Mouse (Mus musculus): ENCODE results near the gene C4b.
"Not testable (repeated sequence)": the region's sequence is repeated elsewhere in the genome, so short reads cannot be mapped to it uniquely, and the experiment has no call there.

C4b gene

DNA sequence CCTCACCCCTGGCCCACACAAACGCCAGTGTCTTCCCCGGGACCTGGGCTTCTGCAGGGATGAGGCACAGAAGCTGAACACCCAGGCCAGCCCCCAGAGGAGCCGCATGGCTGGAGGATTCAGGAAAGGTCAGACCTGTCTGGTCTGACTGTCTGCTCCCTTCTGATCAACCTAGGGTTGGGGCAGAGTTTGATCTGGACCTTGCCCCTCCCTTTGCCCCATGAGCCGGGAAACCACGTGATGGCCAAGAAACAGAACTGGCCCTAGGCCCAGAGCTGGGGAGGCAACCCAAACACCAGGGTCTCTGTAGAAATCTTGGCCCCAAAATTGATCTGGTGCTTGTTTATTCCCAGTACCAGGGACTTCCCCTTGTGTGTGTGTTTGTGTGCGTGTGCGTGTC lies at the start of gene C4b:
Gene C4b, minus strand, starts transcription at position 164 of the 400 bp plus-strand sequence.
- peak; percentile 74 for DNase-seq

DNA sequence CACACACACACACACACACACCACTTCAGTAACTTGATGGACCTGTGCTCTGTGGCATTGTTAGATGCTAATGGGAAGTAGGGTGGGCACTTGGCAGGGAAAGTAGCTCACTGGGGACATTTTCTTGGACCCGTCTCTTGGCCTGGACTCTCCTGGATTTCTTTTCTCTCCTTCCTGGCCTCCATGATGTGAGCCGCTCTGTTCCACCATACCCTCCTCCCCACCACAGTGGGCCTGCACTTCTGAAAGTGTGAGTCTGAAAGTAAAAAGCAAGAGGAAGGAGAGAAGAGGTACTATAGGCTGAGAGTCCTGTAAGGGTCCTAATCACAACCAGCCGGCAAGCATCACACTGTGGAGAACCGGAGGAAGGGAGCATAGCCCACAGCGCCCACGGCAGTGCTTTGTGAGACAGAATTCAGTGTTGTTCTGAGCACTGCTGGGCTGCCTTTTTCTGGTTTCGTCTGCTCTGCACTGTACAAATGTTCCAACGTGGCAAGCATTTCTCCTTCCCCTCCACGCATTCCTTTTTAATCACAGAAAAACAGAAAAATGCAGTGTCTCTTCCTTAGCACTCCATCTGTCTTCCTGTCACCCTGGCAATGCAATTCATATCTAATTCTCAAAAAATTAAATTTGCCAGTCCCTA lies 34.1 kb upstream of the C4b start:
- peak; percentile 74 for DNase-seq

DNA sequence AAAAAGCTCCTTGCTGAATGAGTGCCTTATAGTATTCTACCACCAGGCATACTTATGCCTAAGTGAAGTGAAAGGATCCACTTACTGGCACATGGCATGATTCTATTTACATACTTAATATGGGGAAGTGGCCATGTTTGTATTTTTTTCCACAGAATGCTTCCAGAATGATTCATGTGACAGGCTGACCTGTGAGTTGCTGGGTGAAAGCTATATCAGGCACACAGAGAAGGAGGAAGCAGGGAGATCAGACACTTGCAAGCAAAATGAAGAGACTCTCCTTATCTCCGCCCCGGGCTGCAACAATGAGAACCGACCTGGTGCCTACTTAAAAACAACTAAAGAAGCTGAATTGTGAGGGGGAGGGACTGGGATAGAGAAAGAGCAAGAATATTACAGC lies 17.8 kb upstream of the C4b start:
- no peak for DNase-seq

DNA sequence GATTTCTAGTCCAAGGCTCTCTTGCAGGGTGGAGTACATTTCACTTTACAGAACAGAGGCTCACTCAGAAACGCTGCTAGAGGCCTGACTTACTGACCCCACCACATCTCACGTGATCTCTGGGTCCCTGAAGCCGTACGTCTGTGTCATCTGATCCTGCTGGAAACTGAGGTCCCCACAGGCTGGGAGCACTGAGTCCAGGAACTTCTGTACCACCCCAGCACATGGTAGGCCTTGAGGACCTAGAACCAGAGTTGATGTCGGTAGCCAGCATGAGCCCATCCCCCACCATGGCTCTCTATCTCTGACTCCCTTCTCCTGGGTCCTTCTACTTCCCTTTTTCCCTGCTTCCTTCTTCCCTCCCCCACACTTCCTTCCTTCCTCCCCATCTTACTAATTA lies 2.8 kb upstream of the C4b start:
- DNase-seq: no peak

GRCm38 (mm10) chr17:34745166-34745565 lies 1.5 kb upstream of the C4b start:
- not testable (repeated sequence) for DNase-seq

GRCm38 (mm10) chr17:34744611-34745010 lies 929 bp upstream of the C4b start:
- DNase-seq: not testable (repeated sequence)

DNA sequence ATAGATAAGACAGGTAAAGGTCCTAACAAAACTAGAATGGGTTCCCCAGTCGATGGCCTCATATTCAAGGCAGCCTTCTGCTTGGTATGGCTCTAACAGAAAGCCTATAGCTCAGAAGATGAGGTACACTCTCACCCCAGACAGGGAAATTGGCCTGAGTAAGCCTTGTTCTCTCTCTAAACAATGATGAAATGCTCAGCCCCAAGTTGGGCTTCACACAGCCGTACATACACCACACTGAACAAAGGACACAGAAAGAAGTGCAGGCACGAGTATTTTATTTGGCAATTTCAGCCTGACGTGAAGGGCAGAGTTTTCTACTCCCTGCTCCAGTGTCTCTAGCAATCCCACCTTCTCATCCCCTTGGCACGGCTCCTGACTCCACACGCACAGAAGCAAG lies 524 bp upstream of the C4b start:
- DNase-seq: no peak

- no peak for DNase-seq
These were observed 3.4 kb downstream of the C4b start for GRCm38 (mm10) chr17:34740280-34740679.

DNA sequence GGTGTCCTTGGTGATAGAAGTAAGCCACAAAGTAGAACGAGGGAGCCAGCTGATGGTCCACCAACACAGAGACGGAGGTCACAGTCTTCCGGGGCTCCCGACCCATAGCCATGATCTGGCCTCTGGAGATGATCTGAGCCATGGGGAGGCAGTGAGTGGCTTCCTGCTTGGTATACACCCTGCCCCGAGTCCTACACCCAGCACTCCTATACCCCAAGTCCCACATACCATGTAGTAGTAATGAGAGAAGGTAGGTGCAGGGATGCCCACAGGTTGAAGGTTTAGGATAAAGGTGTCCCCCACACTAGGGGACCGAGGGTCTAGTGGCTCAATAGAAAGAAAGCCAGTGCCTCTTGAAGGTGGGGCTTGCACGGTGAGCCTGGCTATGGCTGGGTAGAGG lies 4.0 kb downstream of the C4b start:
- DNase-seq: not testable (repeated sequence)

DNA sequence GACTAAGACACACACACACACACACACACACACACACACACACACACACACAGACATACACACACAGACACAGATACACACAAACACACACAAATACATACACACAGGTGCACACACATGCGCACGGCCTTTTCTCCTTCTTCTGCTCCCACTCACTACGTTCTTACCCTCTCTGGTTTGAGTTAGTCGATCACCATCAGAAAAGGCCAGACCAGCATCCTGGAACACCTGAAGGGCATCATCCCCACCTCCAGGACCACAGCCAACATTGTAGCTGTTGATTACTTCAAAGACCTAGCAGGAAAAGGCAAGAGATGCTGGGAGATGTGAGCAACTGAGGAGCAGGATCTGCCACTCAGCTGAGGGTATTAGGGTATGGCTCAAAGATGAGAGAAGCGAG lies 6.2 kb downstream of the C4b start:
- not testable (repeated sequence) for DNase-seq

DNA sequence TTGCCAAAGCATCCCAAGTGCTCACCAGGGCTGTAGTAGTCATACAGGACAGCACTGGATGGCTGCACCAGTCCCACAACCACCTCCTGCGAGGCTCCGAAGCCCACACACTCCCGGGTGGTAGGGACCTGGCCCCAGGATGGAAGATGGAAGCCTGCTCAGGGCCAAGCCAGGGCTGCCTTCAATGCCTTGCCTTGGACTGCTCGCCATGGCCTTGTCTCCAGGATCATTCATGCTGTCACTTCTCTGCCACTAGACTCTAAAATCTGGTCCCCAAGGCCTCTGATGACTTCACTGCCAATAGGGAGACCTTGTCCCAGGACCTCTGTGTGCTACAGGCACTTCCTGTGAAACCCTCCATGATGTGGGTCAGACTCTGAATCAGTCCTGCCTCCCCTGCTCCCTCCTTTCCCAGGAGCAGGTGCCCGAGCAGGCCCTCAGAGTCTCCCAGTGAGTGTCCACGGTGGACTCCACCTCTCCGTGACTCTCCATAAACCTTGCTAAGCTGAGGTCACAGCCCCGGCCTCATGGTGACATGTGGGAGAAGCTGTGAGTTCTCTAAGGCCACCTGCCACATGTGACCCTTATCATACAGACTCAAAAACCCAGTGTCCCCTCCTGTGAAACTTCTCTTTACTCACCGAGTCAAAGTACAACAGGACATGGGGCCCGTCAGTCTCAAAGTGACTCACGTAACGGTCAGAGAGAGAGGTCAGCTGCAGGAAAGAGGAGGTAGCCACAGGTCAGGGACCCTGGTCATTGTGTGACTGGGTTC lies 13.7 kb downstream of the C4b start:
- not testable (repeated sequence) for DNase-seq

GRCm38 (mm10) chr17:34729155-34729554 lies 14.5 kb downstream of the C4b start:
- not testable (repeated sequence) for DNase-seq

DNA sequence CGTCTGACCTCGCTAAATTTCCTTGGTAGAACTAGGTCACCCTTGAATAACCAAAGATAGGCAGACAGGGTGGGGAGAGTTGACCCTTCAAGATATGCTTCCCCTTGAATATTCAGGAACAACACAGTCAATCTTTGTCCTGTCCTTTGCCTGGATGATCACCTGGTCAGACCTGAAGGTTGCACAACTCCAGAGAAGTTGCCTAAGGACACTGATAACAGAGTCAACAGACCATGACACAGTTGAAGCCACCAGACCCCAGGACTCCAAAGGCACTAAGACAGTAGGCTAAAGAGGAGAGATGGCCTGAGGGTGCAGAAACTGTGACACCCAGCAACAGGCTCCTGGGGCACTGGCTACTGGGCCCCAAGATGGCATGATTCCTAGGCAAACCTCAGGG lies 15.8 kb downstream of the C4b start:
- DNase-seq: no peak

GRCm38 (mm10) chr17:34723066-34723465 lies 20.6 kb downstream of the C4b start:
- no peak for DNase-seq

DNA sequence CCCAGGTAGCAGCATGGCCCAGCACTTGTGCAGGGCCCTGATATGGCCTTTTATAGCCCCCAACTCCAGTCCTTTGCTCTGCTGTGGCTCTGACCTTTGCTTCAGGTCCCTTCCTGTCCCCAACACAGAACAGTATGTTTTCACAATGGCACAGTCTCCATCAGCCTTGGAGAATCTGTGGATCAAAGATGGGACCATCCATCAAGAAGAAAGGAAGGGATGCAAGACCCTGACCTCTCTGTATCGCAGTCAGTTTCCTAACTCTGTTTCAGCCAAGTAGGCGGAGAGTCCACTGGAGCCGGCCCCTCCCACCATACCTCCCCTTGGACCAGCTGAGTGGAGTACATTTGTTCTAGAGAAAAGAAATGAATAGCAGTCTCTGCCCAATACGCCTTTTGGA lies 21.4 kb downstream of the C4b start:
- DNase-seq: not testable (repeated sequence)

- DNase-seq: not testable (repeated sequence)
These were observed 23.8 kb downstream of the C4b start for GRCm38 (mm10) chr17:34719886-34720285.

GRCm38 (mm10) chr17:34717401-34717800 lies 26.3 kb downstream of the C4b start:
- no peak for DNase-seq

GRCm38 (mm10) chr17:34716247-34716646 lies 27.4 kb downstream of the C4b start:
- no peak for DNase-seq

GRCm38 (mm10) chr17:34715451-34715850 lies 28.2 kb downstream of the C4b start:
- not testable (repeated sequence) for DNase-seq

- not testable (repeated sequence) for DNase-seq
These were observed 28.7 kb downstream of the C4b start for GRCm38 (mm10) chr17:34714908-34715445.

- DNase-seq: not testable (repeated sequence)
These were observed 29.3 kb downstream of the C4b start for GRCm38 (mm10) chr17:34714181-34714907.

- DNase-seq: peak; percentile 42
These were observed 30.7 kb downstream of the C4b start for GRCm38 (mm10) chr17:34712951-34713350.

DNA sequence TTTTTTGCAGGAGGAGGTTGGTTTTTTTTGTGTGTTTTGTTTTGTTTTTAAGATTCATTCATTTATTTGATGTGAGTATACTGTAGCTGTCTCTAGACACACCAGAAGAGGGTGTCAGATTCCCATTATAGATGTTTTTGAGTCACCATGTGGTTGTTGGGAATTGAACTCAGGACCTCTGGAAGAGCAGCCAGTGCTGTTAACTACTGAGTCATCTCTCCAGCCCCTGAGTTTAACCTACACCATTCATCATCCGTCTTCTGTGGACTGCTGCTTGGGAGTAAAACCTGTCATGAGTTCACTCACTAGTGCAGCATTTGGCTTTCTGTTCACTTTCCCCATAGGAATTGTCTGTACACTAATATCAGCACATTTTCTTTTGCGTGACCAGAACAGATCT lies 37.2 kb downstream of the C4b start:
- DNase-seq: not testable (repeated sequence)

All from layer of hippocampus, adult 9-11 months (tissue).